Mouse (Mus musculus) heart, postnatal 0 days (tissue): Measurements from ENCODE around the gene Gpr87.

Experiments used
- CTCF ChIP-seq: IDR thresholded peaks from 2 replicates; pipeline ENCODE4 v1.5.1; 2016; ENCODE audit warnings: antibody characterized with exemption, control low read depth, low read depth
- EP300 ChIP-seq: IDR thresholded peaks from 2 replicates; pipeline ENCODE4 v1.6.1; 2016; ENCODE audit warnings: antibody characterized with exemption, low read depth

- TF ChIP-seq CTCF = no peak
- no peak for TF ChIP-seq EP300
Observed at GRCm38 (mm10) chr3:59149646-59150045, 45.3 kb downstream of the Gpr87 start.
